Mouse (Mus musculus) hindbrain, embryonic 13.5 days (tissue): ENCODE data around the gene Ugt1a5. TPM values are rescaled to one million over a fixed set of nuclear protein-coding genes. Genes with fewer than 3 reads are reported as not detected.

Experiments used
- ATAC-seq: fragments of 200-750 bp; cut with Nextera tagmentation; 2 replicates; pipeline ENCODE4 v1.8.0; 2017; ENCODE audit warnings: moderate TSS enrichment; ENCODE audit not compliant: low FRiP score
- H3K27ac ChIP-seq: fragments of 300-500 bp; sonication (generic); 2 replicates; pipeline ENCODE4 v1.5.1; 2015; ENCODE audit warnings: inconsistent platforms, mild to moderate bottlenecking, moderate library complexity
- H3K27me3 ChIP-seq: fragments of 300-500 bp; sonication (generic); 2 replicates; pipeline ENCODE4 v1.6.1; 2015; ENCODE audit warnings: mild to moderate bottlenecking, inconsistent platforms
- H3K36me3 ChIP-seq: fragments of 300-500 bp; sonication (generic); 2 replicates; pipeline ENCODE4 v1.6.1; 2015; ENCODE audit warnings: mild to moderate bottlenecking, inconsistent platforms
- H3K4me1 ChIP-seq: fragments of 300-500 bp; sonication (generic); replicated peaks from 2 replicates; pipeline ENCODE4 v1.6.1; 2015; ENCODE audit warnings: inconsistent platforms
- H3K4me2 ChIP-seq: fragments of 300-500 bp; sonication (generic); 2 replicates; pipeline ENCODE4 v1.6.1; 2015; ENCODE audit warnings: inconsistent platforms, mild to moderate bottlenecking, moderate library complexity
- H3K4me3 ChIP-seq: fragments of 300-500 bp; sonication (generic); 2 replicates; pipeline ENCODE4 v1.5.1; 2015; ENCODE audit warnings: mild to moderate bottlenecking, inconsistent platforms
- H3K9ac ChIP-seq: fragments of 300-500 bp; sonication (generic); 2 replicates; pipeline ENCODE4 v1.6.1; 2015; ENCODE audit warnings: mild to moderate bottlenecking, inconsistent platforms
- H3K9me3 ChIP-seq: fragments of 300-500 bp; sonication (generic); 2 replicates; pipeline ENCODE4 v1.6.1; 2016; ENCODE audit warnings: inconsistent platforms
- WGBS: fragments of 180-500 bp; shearing (Covaris S2); methylation state at CpG from one replicate; pipeline ENCODE4 v1.1.7; 2015; 5-methylcytosine and 5-hydroxymethylcytosine counted together
- polyA plus RNA-seq: library from polyadenylated mRNA; unstranded; fragments of >200 nt; fragmentation: Nextera tagmentation; extraction: Ambion mirVana; gene quantifications from 2 replicates; pipeline ENCODE4 v1.2.1, GENCODE M21; 2015

Gene Ugt1a5
- polyA plus RNA-seq, 1 experiment from 2014 or later = not detected

- 85% methylated on average over 5 of the region's 5 CpGs for WGBS
- Histone ChIP-seq H3K9ac (no peak overlapping the region), H3K4me1 (no peaks in the 10 kb centered on the region), H3K36me3 (no peaks in the 10 kb centered on the region), H3K27me3 (no peaks in the 10 kb centered on the region), H3K4me2 (no peak overlapping the region), H3K4me3 (no peak overlapping the region), H3K27ac (no peak overlapping the region), H3K9me3 (peaks cover 94% of the 10 kb centered on the region)
- ATAC-seq = no peak
These were observed 71.5 kb downstream of the Ugt1a5 start for GRCm38 (mm10) chr1:88237311-88237710.

- no peak overlapping the region for H3K4me3 ChIP-seq
- 78% methylated on average over 6 of the region's 6 CpGs for WGBS
- H3K27ac ChIP-seq = no peak overlapping the region
- no peak overlapping the region for H3K4me2 ChIP-seq
- H3K27me3 ChIP-seq = no peaks in the 10 kb centered on the region
- H3K36me3 ChIP-seq = no peaks in the 10 kb centered on the region
- H3K9ac ChIP-seq = no peak overlapping the region
- no peaks in the 10 kb centered on the region for H3K4me1 ChIP-seq
- peaks cover 93% of the 10 kb centered on the region for H3K9me3 ChIP-seq
- ATAC-seq = peak; percentile 4; the same call in 1 of the 2 replicates
These were observed 73.0 kb downstream of the Ugt1a5 start for GRCm38 (mm10) chr1:88238771-88239170.

- H3K9ac ChIP-seq = no peak overlapping the region
- H3K27ac ChIP-seq = no peak overlapping the region
- ATAC-seq = no peak
- no peaks in the 10 kb centered on the region for H3K4me1 ChIP-seq
- no peaks in the 10 kb centered on the region for H3K36me3 ChIP-seq
- H3K4me2 ChIP-seq = no peak overlapping the region
- no peak overlapping the region for H3K4me3 ChIP-seq
- peaks cover 93% of the 10 kb centered on the region for H3K9me3 ChIP-seq
- H3K27me3 ChIP-seq = no peaks in the 10 kb centered on the region
- 73% methylated on average over 5 of the region's 5 CpGs for WGBS
These were observed 74.3 kb downstream of the Ugt1a5 start for GRCm38 (mm10) chr1:88240072-88240471.

GRCm38 (mm10) chr1:88240579-88240978, 74.8 kb downstream of the Ugt1a5 start:
- 0 out of 2 replicates have a peak, but pooled peaks have one; percentile 1 for ATAC-seq
- H3K9ac ChIP-seq = no peak overlapping the region
- no peak overlapping the region for H3K27ac ChIP-seq
- 79% methylated on average over 4 of the region's 4 CpGs for WGBS
- no peak overlapping the region for H3K4me2 ChIP-seq
- no peaks in the 10 kb centered on the region for H3K27me3 ChIP-seq
- H3K36me3 ChIP-seq = no peaks in the 10 kb centered on the region
- H3K4me3 ChIP-seq = no peak overlapping the region
- H3K9me3 ChIP-seq = peaks cover 93% of the 10 kb centered on the region
- H3K4me1 ChIP-seq = no peaks in the 10 kb centered on the region

GRCm38 (mm10) chr1:88243861-88244260, 78.0 kb downstream of the Ugt1a5 start:
- 66% methylated on average over 5 of the region's 5 CpGs for WGBS
- no peaks in the 10 kb centered on the region for H3K4me1 ChIP-seq
- H3K36me3 ChIP-seq = no peaks in the 10 kb centered on the region
- H3K4me3 ChIP-seq = no peak overlapping the region
- ATAC-seq = no peak
- no peaks in the 10 kb centered on the region for H3K27me3 ChIP-seq
- H3K9ac ChIP-seq = no peak overlapping the region
- peaks cover 96% of the 10 kb centered on the region for H3K9me3 ChIP-seq
- H3K27ac ChIP-seq = no peak overlapping the region
- H3K4me2 ChIP-seq = no peak overlapping the region

GRCm38 (mm10) chr1:88245881-88246280, 80.1 kb downstream of the Ugt1a5 start:
- Histone ChIP-seq H3K4me2 (no peak overlapping the region), H3K27me3 (no peaks in the 10 kb centered on the region), H3K4me1 (no peaks in the 10 kb centered on the region), H3K36me3 (no peaks in the 10 kb centered on the region), H3K27ac (no peak overlapping the region), H3K4me3 (no peak overlapping the region), H3K9ac (no peak overlapping the region), H3K9me3 (peaks cover 96% of the 10 kb centered on the region)
- ATAC-seq = no peak
- 78% methylated on average over 6 of the region's 6 CpGs for WGBS

- no peak for ATAC-seq
- Histone ChIP-seq H3K27ac (no peak overlapping the region), H3K4me1 (no peaks in the 10 kb centered on the region), H3K4me3 (no peak overlapping the region), H3K27me3 (no peaks in the 10 kb centered on the region), H3K9ac (no peak overlapping the region), H3K9me3 (peaks cover 96% of the 10 kb centered on the region), H3K4me2 (no peak overlapping the region), H3K36me3 (no peaks in the 10 kb centered on the region)
- 43% methylated on average over 6 of the region's 6 CpGs for WGBS
These were observed 80.6 kb downstream of the Ugt1a5 start for GRCm38 (mm10) chr1:88246386-88246785.

GRCm38 (mm10) chr1:88247660-88248059, 81.8 kb downstream of the Ugt1a5 start:
- H3K36me3 ChIP-seq = no peaks in the 10 kb centered on the region
- ATAC-seq = no peak
- H3K4me1 ChIP-seq = no peaks in the 10 kb centered on the region
- 54% methylated on average over 2 of the region's 2 CpGs for WGBS
- no peaks in the 10 kb centered on the region for H3K27me3 ChIP-seq
- no peak overlapping the region for H3K9ac ChIP-seq
- H3K9me3 ChIP-seq = peaks cover 96% of the 10 kb centered on the region
- H3K27ac ChIP-seq = no peak overlapping the region
- no peak overlapping the region for H3K4me3 ChIP-seq
- no peak overlapping the region for H3K4me2 ChIP-seq

GRCm38 (mm10) chr1:88248658-88249057, 82.8 kb downstream of the Ugt1a5 start:
- 76% methylated on average over 4 of the region's 4 CpGs for WGBS
- no peak for ATAC-seq
- H3K27ac ChIP-seq = no peak overlapping the region

GRCm38 (mm10) chr1:88249596-88249995, 83.8 kb downstream of the Ugt1a5 start:
- no peaks in the 10 kb centered on the region for H3K36me3 ChIP-seq
- H3K4me1 ChIP-seq = no peaks in the 10 kb centered on the region
- H3K27ac ChIP-seq = no peak overlapping the region
- H3K27me3 ChIP-seq = no peaks in the 10 kb centered on the region
- H3K4me2 ChIP-seq = no peak overlapping the region
- ATAC-seq = no peak
- H3K9ac ChIP-seq = no peak overlapping the region
- H3K4me3 ChIP-seq = no peak overlapping the region
- WGBS = 81% methylated on average over 7 of the region's 7 CpGs
- peaks cover 97% of the 10 kb centered on the region for H3K9me3 ChIP-seq

More at GRCm38 (mm10) chr1:88248658-88249057, 82.8 kb downstream of the Ugt1a5 start:
- H3K36me3 ChIP-seq = no peaks in the 10 kb centered on the region
- H3K9ac ChIP-seq = no peak overlapping the region
- peaks cover 97% of the 10 kb centered on the region for H3K9me3 ChIP-seq
- no peaks in the 10 kb centered on the region for H3K4me1 ChIP-seq
- no peak overlapping the region for H3K4me2 ChIP-seq
- H3K4me3 ChIP-seq = no peak overlapping the region
- no peaks in the 10 kb centered on the region for H3K27me3 ChIP-seq

GRCm38 (mm10) chr1:88250023-88250422, 84.2 kb downstream of the Ugt1a5 start:
- peaks cover 97% of the 10 kb centered on the region for H3K9me3 ChIP-seq
- no peak overlapping the region for H3K4me3 ChIP-seq
- 80% methylated on average over 5 of the region's 5 CpGs for whole genome bisulfite sequencing
- H3K4me2 ChIP-seq = no peak overlapping the region
- no peak overlapping the region for H3K9ac ChIP-seq
- H3K4me1 ChIP-seq = no peaks in the 10 kb centered on the region
- no peak overlapping the region for H3K27ac ChIP-seq
- no peak for ATAC-seq
- H3K36me3 ChIP-seq = no peaks in the 10 kb centered on the region
- no peaks in the 10 kb centered on the region for H3K27me3 ChIP-seq

GRCm38 (mm10) chr1:88253106-88253505, 87.3 kb downstream of the Ugt1a5 start:
- H3K4me2 ChIP-seq = no peak overlapping the region

GRCm38 (mm10) chr1:88253540-88253939, 87.7 kb downstream of the Ugt1a5 start:
- WGBS = 76% methylated on average over 6 of the region's 6 CpGs
- Histone ChIP-seq H3K4me3 (no peak overlapping the region), H3K9ac (no peak overlapping the region), H3K9me3 (peaks cover 95% of the 10 kb centered on the region), H3K4me1 (0 out of 2 replicates have a peak, but pooled peaks cover 3% of the 10 kb centered on the region), H3K27ac (no peak overlapping the region), H3K4me2 (no peak overlapping the region), H3K36me3 (no peaks in the 10 kb centered on the region), H3K27me3 (no peaks in the 10 kb centered on the region)
- no peak for ATAC-seq

More at GRCm38 (mm10) chr1:88253106-88253505, 87.3 kb downstream of the Ugt1a5 start:
- 78% methylated on average over 8 of the region's 8 CpGs for WGBS
- H3K9me3 ChIP-seq = peaks cover 96% of the 10 kb centered on the region
- ATAC-seq = no peak
- H3K27ac ChIP-seq = no peak overlapping the region
- no peak overlapping the region for H3K9ac ChIP-seq
- no peaks in the 10 kb centered on the region for H3K36me3 ChIP-seq
- H3K4me3 ChIP-seq = no peak overlapping the region
- no peaks in the 10 kb centered on the region for H3K4me1 ChIP-seq
- no peaks in the 10 kb centered on the region for H3K27me3 ChIP-seq
